1 mouse cellular context compared by ENCODE assay signal in the genomic region with DNA sequence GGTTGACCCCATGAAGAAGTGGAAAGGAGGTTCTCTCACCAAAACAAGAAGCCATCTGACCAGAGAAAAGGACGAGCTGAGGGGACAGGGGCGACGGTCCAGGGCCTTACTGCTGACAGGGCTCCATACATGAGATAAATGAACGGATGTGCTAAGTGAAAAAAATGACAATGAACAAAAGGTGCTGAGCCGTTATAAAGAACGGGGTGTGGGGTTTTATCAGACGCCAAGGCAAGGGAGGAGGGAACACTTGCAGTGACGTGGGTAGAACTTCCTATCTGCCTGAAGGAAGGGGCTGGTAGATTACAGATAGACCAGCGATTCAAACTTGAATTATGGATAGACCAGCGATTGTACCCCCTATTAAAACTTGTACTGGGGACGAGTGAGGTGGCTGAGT.
TF ChIP-seq lines count a peak whose summit lies in the region.

No protein-coding gene starts in this region.

TF ChIP-seq in MEL, 35 proteins besides CTCF, POLR2A, EP300 and RAD21 (continued from another document):
- no peak for TF ChIP-seq JUND (IDR thresholded peaks at IDR 0.05; ENCODE audit: low read depth, low read length)
- TF ChIP-seq SMC3 (IDR thresholded peaks at IDR 0.05; ENCODE audit: low read depth, low read length): no peak
- no peak for TF ChIP-seq USF2 (IDR thresholded peaks at IDR 0.05; ENCODE audit: borderline replicate concordance in 1 of 2, insufficient read depth in 1 of 2, low read depth in 1 of 2, low read length in 2 of 2)
- peak; percentile 74; the same call in 1 of the 2 replicates for TF ChIP-seq SIN3A (IDR thresholded peaks at IDR 0.05; ENCODE audit: low read length)
- TF ChIP-seq ETS1 (IDR thresholded peaks at IDR 0.05; ENCODE audit: low read depth, low read length): peak; percentile 87
- no peak; the same call in 1 of the 2 replicates for TF ChIP-seq CHD2 (IDR thresholded peaks at IDR 0.05; ENCODE audit: low read length)
- TF ChIP-seq E2F4 (IDR thresholded peaks at IDR 0.05; ENCODE audit: borderline replicate concordance, low read depth, low read length): no peak
- TF ChIP-seq ZMIZ1 (IDR thresholded peaks at IDR 0.05; ENCODE audit: low read depth, low read length): peak; percentile 71; the same call in 1 of the 2 replicates
- TF ChIP-seq ZKSCAN1 (IDR thresholded peaks at IDR 0.05; ENCODE audit: low read depth, low read length): peak; percentile 17; the same call in 1 of the 2 replicates
- peak; percentile 73 for TF ChIP-seq HCFC1 (IDR thresholded peaks at IDR 0.05; ENCODE audit: low read depth, low read length)
- TF ChIP-seq TAL1 (IDR thresholded peaks at IDR 0.05; ENCODE audit: low read length): peak; percentile 56
- TF ChIP-seq MXI1 (IDR thresholded peaks at IDR 0.05; ENCODE audit: low read depth, low read length): peak; percentile 55
- no peak for TF ChIP-seq NRF1 (IDR thresholded peaks at IDR 0.05; ENCODE audit: insufficient read depth, low read depth, low read length, poor library complexity, severe bottlenecking)
- TF ChIP-seq BHLHE40 (IDR thresholded peaks at IDR 0.05; ENCODE audit: borderline replicate concordance, low read depth, low read length): no peak
- peak; percentile 90 for TF ChIP-seq TBP (IDR thresholded peaks at IDR 0.05; ENCODE audit: low read depth, low read length)
- no peak for TF ChIP-seq UBTF (IDR thresholded peaks at IDR 0.05; ENCODE audit: borderline replicate concordance, insufficient read depth, low read depth, low read length)
- TF ChIP-seq MAFK (IDR thresholded peaks at IDR 0.05; ENCODE audit: borderline replicate concordance, low read depth, low read length): peak; percentile 43; the same call in 1 of the 2 replicates
- TF ChIP-seq CHD1 (IDR thresholded peaks at IDR 0.05; ENCODE audit: low read depth, low read length): no peak
- peak; percentile 91 for TF ChIP-seq GATA1 (IDR thresholded peaks at IDR 0.05; ENCODE audit: low read depth, low read length)
- TF ChIP-seq RCOR1 (IDR thresholded peaks at IDR 0.05; ENCODE audit: low read depth, low read length): 0 out of 2 replicates have a peak, but pooled peaks have one; percentile 58
- no peak; the same call in 1 of the 2 replicates for TF ChIP-seq KAT2A (conservative IDR thresholded peaks at IDR 0.05; ENCODE audit: low read depth, low read length)
- TF ChIP-seq GABPA (IDR thresholded peaks at IDR 0.05; ENCODE audit: low read depth, low read length): no peak
- peak; percentile 90; the same call in 1 of the 2 replicates for TF ChIP-seq MAZ (IDR thresholded peaks at IDR 0.05; ENCODE audit: low read depth, low read length)
- TF ChIP-seq MYC (IDR thresholded peaks at IDR 0.05; ENCODE audit: low read depth, low read length): no peak
- TF ChIP-seq NELFE (IDR thresholded peaks at IDR 0.05; ENCODE audit: low read depth, low read length): no peak; the same call in none of the 2 replicates
- TF ChIP-seq ZC3H11A (IDR thresholded peaks at IDR 0.05; ENCODE audit: low read depth, low read length): no peak
- TF ChIP-seq ELF1 (IDR thresholded peaks at IDR 0.05; ENCODE audit: low read depth, low read length): no peak
- TF ChIP-seq MYB (IDR thresholded peaks at IDR 0.05; ENCODE audit: low read depth, low read length): peak; percentile 83
- no peak for TF ChIP-seq USF1 (IDR thresholded peaks at IDR 0.05; ENCODE audit: low read depth, low read length)
- no peak for TF ChIP-seq MAX (IDR thresholded peaks at IDR 0.05; ENCODE audit: low read length)
- peak; percentile 93 for TF ChIP-seq ZNF384 (IDR thresholded peaks at IDR 0.05; ENCODE audit: low read depth, low read length)
- no peak for TF ChIP-seq POLR2AphosphoS5 (IDR thresholded peaks at IDR 0.05; ENCODE audit: borderline replicate concordance, low read depth, low read length)
